Mouse (Mus musculus) midbrain, embryonic 11.5 days (tissue): Measurements from ENCODE around the gene Rmnd5b. TPM values are rescaled to one million over a fixed set of nuclear protein-coding genes. Genes with fewer than 3 reads are reported as not detected.

Experiments used
- ATAC-seq: fragments of 200-750 bp; cut with Nextera tagmentation; 2 replicates; pipeline ENCODE4 v1.8.0; 2017; ENCODE audit warnings: moderate TSS enrichment, moderate library complexity; ENCODE audit not compliant: low FRiP score
- DNase-seq: peaks from one replicate; pipeline ENCODE4 v3.0.0; 2015; ENCODE audit warnings: low spot score; ENCODE audit errors: missing footprints
- H3K27ac ChIP-seq: fragments of 300-500 bp; sonication (generic); 2 replicates; pipeline ENCODE4 v1.5.1; 2014; ENCODE audit warnings: low read depth, low read length
- H3K27me3 ChIP-seq: fragments of 300-500 bp; sonication (generic); 2 replicates; pipeline ENCODE4 v1.6.1; 2014; ENCODE audit warnings: mild to moderate bottlenecking, low read length, moderate library complexity, mixed read lengths; ENCODE audit not compliant: control insufficient read depth, insufficient read depth
- H3K36me3 ChIP-seq: fragments of 300-500 bp; sonication (generic); 2 replicates; pipeline ENCODE4 v1.6.1; 2014; ENCODE audit warnings: mild to moderate bottlenecking, low read length, moderate library complexity, mixed read lengths; ENCODE audit not compliant: control insufficient read depth, insufficient read depth
- H3K4me1 ChIP-seq: fragments of 300-500 bp; sonication (generic); 2 replicates; pipeline ENCODE4 v1.6.1; 2014; ENCODE audit warnings: low read length; ENCODE audit not compliant: control insufficient read depth, insufficient read depth
- H3K4me2 ChIP-seq: fragments of 300-500 bp; sonication (generic); 2 replicates; pipeline ENCODE4 v1.6.1; 2014; ENCODE audit warnings: mild to moderate bottlenecking, moderate library complexity
- H3K4me3 ChIP-seq: fragments of 300-500 bp; sonication (generic); 2 replicates; pipeline ENCODE4 v1.5.1; 2014; ENCODE audit warnings: low read depth, low read length
- H3K9ac ChIP-seq: fragments of 300-500 bp; sonication (generic); 2 replicates; pipeline ENCODE4 v1.6.1; 2014; ENCODE audit warnings: low read length
- H3K9me3 ChIP-seq: fragments of 300-500 bp; sonication (generic); 2 replicates; pipeline ENCODE4 v1.6.1; 2016; ENCODE audit warnings: low read length; ENCODE audit not compliant: control insufficient read depth
- WGBS: fragments of 180-500 bp; shearing (Covaris S2); extraction: QIAGEN DNeasy Blood & Tissue Kit; methylation state at CpG from one replicate; pipeline ENCODE4 v1.1.7; 2014; 5-methylcytosine and 5-hydroxymethylcytosine counted together
- polyA plus RNA-seq: library from polyadenylated mRNA; unstranded; fragments of >200 nt; fragmentation: Nextera tagmentation; extraction: Ambion mirVana; gene quantifications from 2 replicates; pipeline ENCODE4 v1.2.1, GENCODE M21; 2014

Rmnd5b gene
- polyA plus RNA-seq, 1 experiment from 2014 or later: 41.5 TPM

DNA sequence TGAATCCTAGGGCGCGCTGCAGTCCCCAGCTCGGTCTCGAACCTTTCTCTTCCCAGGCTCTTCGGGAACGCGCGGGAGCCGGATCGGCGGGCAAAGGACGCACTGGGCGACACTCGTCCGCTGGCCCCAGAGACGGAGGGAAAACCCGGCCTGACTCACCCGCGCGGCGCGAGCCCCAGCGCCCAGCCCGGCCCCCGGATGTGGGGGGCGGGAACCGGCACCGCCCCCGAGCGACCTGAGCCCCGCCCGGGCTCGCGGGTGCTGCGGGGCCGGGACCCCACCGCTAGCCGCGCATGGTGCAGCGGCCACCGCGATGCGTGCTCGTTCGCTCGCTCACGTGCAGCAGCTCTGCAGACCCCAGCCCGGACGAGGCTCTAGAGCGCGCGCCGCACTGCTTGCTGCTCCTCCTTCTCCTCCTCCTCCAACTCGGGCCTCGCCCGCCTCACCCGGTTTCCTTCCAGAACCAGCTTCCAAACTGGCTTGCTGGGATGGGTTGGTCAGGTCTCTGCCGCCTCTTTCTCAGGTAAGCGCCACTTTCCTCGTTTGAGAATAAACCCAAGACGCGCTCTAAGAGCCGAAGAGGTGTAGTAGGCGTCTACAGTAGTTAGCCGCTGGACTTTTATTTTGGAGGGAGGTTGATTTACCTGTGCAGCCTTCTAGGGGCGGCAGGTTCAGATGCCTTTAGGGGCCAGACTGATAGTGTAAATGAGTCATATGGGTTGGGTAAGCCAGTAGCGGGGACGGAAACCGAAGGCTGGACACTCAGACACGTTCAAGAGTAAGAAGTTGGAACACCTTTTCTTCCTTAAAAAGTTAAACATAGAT is 15.2 kb upstream of the Rmnd5b start, which contains the start of the genes N4bp3 and D930048N14Rik:
N4bp3 (minus strand) TSS at position 152 of the 825 bp plus-strand sequence.
D930048N14Rik (plus strand) TSS at position 264 of the 825 bp plus-strand sequence.
- H3K27me3 ChIP-seq: peaks cover 10% of the 10 kb centered on the region
- no peak within 1 kb of the TSS for H3K27ac ChIP-seq
- peak; percentile 94 for DNase-seq
- H3K9me3 ChIP-seq: no peaks in the 10 kb centered on the region
- H3K4me1 ChIP-seq: peaks cover 34% of the 10 kb centered on the region
- H3K4me2 ChIP-seq: peak within 1 kb of the TSS; percentile 94
- no peaks in the 10 kb centered on the region for H3K36me3 ChIP-seq
- peak within 1 kb of the TSS; percentile 53 for H3K4me3 ChIP-seq
- peak; percentile 66 for ATAC-seq
- 1% methylated on average over 54 of the region's 70 CpGs for WGBS
- H3K9ac ChIP-seq: peak within 1 kb of the TSS; percentile 74

DNA sequence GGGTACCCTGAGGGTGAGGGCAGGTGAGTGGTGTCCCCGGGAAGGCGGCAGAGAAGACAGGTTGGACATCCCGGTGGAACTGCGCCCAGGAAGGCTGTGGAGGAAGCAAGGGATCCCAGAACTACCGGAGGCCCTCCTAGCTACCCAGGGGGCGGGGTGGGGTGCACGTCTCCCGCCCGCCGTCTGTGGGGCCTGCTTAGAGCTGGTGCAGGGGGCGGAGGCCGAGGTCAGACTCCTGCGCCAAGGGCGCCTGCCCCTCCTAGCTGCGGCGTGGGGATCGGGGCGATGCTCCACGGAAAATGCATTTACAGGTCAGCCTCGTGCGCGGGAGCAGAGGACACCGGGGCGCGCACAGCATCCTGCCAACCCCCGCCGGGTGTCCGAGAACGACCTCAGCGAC is 14.6 kb upstream of the Rmnd5b start:
- Histone ChIP-seq H3K36me3 (no peaks in the 10 kb centered on the region), H3K4me3 (peak overlapping the region; percentile 53), H3K9me3 (no peaks in the 10 kb centered on the region), H3K27me3 (peaks cover 10% of the 10 kb centered on the region), H3K4me2 (peak overlapping the region; percentile 94), H3K4me1 (peaks cover 34% of the 10 kb centered on the region), H3K9ac (peak overlapping the region; percentile 74), H3K27ac (no peak overlapping the region)
- WGBS: 1% methylated on average over 29 of the region's 30 CpGs
- peak; percentile 15; the same call in 1 of the 2 replicates for ATAC-seq
- DNase-seq: peak; percentile 90

DNA sequence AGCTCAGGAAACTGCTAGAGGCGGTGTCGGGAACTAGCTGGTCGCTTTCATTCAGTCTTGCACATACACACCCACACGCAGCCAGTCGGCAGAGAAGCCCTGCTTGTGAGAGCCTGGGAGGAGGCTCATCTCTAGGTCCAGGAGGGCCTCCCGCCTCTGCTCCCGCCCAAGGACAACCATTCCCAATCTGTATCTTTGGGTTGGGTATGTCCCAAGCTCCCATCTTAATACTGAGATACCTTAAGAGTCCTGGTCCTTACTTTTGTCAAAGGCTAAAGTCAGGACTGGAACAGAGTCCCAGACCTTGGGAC is 14.1 kb upstream of the Rmnd5b start:
- Histone ChIP-seq H3K4me1 (peaks cover 34% of the 10 kb centered on the region), H3K9me3 (no peaks in the 10 kb centered on the region), H3K4me3 (peak overlapping the region; percentile 53), H3K4me2 (peak overlapping the region; percentile 94), H3K9ac (peak overlapping the region; percentile 74), H3K36me3 (no peaks in the 10 kb centered on the region), H3K27ac (no peak overlapping the region), H3K27me3 (peaks cover 10% of the 10 kb centered on the region)
- no peak for DNase-seq
- WGBS: 2% methylated on average over 7 of the region's 7 CpGs
- no peak for ATAC-seq

DNA sequence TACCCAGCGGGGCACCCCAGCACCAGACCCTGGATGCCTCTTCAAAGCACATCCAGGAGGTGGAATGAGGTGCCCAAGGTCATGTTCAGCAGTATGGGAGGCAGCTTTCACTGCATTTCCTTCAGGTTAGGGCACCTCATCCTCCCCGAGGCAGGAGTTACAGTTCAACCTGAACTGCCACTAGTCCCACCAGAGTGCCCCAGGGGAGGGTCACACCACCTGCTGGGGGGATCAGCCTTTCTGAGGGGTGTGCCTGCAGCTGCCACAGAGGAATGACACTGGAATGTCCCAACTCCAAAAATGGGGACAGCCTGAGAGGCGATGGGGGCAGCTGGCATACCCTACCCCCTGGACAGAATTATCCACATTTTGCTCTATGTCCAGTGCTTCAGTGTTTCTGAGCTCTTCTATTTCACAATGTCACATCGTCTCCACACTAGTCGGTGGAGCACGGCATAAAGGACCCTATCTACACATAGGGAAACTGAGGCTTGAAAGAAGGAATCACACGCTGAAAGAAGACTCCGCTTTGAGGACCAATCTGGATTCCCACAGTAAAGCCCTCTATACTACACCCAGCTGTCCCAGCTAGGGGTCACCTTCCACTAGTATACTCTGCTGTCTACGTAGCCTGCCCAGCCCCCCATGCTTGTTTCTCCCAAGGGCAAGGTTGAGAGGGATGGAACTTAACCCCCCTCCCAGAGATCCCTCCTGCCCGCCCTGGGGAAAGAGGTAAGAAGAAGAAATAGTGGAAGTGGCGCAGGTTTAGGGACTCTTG is 13.6 kb upstream of the Rmnd5b start:
- Histone ChIP-seq H3K4me1 (peaks cover 34% of the 10 kb centered on the region), H3K4me2 (peak overlapping the region; percentile 94), H3K27me3 (peaks cover 10% of the 10 kb centered on the region), H3K9ac (peak overlapping the region; percentile 74), H3K27ac (peak overlapping the region; percentile 35; the same call in 1 of the 2 replicates), H3K9me3 (no peaks in the 10 kb centered on the region), H3K4me3 (peak overlapping the region; percentile 53), H3K36me3 (no peaks in the 10 kb centered on the region)
- DNase-seq (peak; percentile 92), ATAC-seq (peak; percentile 10; the same call in 1 of the 2 replicates)
- WGBS: 14% methylated on average over 11 of the region's 11 CpGs

DNA sequence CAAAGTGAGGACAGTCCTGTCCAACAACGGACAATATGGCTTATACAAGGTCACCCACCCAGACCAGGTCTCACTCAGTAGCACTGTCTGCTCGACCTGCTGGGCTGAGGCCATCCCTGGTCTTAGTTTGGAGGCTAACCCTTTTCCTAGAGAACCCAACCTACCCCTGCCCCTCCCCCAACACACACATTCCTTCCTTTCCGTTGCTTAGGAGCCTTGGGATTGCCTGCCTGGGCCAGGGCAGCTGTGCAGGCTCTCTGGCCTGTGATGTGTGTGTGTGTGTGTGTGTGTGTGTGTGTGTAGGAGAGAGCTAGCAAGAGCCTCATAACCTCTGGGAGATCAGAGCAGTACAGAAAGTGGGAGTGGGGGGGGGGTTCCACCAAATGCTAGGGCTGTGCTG is 12.9 kb upstream of the Rmnd5b start:
- H3K4me2 ChIP-seq: peak overlapping the region; percentile 94
- no peak overlapping the region for H3K4me3 ChIP-seq
- no peaks in the 10 kb centered on the region for H3K9me3 ChIP-seq
- peak overlapping the region; percentile 35; the same call in 1 of the 2 replicates for H3K27ac ChIP-seq
- DNase-seq: peak; percentile 96
- peak; percentile 77 for ATAC-seq
- peak overlapping the region; percentile 74 for H3K9ac ChIP-seq
- 12% methylated on average over 3 of the region's 3 CpGs for WGBS
- no peaks in the 10 kb centered on the region for H3K36me3 ChIP-seq
- H3K4me1 ChIP-seq: peaks cover 34% of the 10 kb centered on the region
- H3K27me3 ChIP-seq: peaks cover 10% of the 10 kb centered on the region

DNA sequence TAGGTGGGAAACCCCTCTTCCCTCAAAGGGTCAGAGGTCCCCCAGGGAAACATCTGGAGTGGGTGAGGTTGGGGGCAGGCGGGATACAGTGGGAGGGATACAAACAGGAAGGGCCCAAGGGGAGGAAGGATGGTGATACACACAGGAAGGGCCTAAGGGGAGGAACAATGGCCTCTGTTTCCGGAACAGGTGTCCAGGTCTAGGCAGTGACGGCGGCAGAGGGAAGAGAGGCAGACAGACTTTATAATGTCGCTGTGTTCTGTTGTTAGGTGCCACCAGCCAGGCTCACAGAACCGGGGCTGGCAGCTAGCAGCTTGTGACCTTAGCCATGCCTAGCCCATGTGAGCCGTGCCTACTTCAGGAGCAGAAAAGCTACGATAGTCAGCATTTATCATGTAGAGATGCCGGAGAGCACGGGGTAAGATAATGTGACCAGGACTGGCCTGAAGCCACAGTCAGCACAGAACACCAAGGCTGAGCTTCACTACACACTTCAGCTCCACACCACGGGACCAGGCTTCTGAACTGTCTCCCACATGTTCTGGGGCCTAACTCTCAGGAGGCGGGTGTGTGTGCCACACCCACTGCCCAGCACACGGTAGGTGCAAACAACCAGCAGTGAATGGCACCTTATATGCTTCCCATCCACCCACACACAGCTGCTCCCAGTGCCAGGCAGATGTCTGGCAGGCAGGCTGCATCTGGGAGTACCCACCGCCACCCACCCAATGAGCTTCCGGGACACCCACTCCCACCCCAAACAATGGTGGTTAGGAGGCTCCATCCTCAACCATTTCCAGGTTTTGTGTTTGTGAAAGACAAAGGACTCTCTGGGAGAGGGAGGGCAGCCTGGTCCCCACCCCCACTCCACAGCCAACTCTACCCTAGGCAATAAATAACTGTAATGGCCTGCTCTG is 11.3 kb upstream of the Rmnd5b start:
- Histone ChIP-seq H3K27me3 (peaks cover 10% of the 10 kb centered on the region), H3K4me2 (no peak overlapping the region), H3K36me3 (no peaks in the 10 kb centered on the region), H3K4me1 (peaks cover 34% of the 10 kb centered on the region), H3K4me3 (no peak overlapping the region), H3K9ac (no peak overlapping the region), H3K27ac (no peak overlapping the region), H3K9me3 (no peaks in the 10 kb centered on the region)
- WGBS: 85% methylated on average over 15 of the region's 15 CpGs
- ATAC-seq (no peak), DNase-seq (no peak)

DNA sequence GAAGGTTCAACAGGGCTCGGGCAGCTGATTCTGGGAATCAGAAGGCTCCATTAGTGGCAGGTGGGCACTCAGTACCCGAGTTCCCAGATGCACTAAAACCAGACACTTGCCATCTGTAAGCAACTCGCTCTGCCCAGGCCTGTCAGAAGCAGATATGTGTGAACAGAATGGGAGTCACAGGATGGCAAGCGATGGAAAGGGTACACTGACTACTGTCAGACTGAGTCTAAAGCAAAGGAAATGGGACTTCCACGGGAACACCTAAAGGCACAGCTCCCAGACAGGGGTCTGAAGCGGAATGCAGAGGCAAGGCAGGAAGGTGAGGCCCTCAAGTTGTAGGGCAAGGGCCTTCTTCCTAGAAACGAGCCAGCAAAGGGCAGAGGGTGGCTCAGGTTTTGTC is 10.5 kb upstream of the Rmnd5b start:
- no peaks in the 10 kb centered on the region for H3K36me3 ChIP-seq
- H3K4me2 ChIP-seq: no peak overlapping the region
- DNase-seq (no peak), ATAC-seq (no peak)
- H3K27me3 ChIP-seq: peaks cover 10% of the 10 kb centered on the region
- no peaks in the 10 kb centered on the region for H3K9me3 ChIP-seq
- 87% methylated on average over 7 of the region's 7 CpGs for WGBS
- H3K9ac ChIP-seq: no peak overlapping the region
- H3K4me1 ChIP-seq: peaks cover 34% of the 10 kb centered on the region
- H3K27ac ChIP-seq: no peak overlapping the region
- H3K4me3 ChIP-seq: no peak overlapping the region

DNA sequence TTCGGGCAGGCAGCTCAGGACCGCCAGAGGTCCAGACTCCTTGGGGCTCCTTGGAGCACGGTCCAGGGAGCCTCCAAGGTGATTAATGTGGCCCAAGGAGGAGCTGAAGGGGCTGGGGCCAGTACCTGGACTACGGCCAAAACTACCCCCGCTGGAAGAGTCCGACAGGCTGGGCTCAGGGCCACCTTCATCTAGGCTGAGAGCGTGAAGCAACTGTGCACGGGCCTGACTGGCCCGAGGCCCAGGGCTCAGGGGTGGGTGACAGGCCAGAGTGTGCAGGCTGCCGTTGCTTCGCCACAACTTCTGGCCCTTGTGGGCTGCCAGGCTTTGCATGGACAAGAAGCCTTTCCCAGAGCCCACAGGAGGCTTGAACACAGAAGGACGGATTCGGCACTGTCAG is 9.6 kb upstream of the Rmnd5b start:
- H3K36me3 ChIP-seq: no peaks in the 10 kb centered on the region
- peaks cover 28% of the 10 kb centered on the region for H3K4me1 ChIP-seq
- WGBS: 94% methylated on average over 13 of the region's 13 CpGs
- no peak overlapping the region for H3K4me3 ChIP-seq
- DNase-seq: no peak
- H3K27me3 ChIP-seq: peaks cover 6% of the 10 kb centered on the region
- H3K4me2 ChIP-seq: no peak overlapping the region
- H3K9me3 ChIP-seq: no peaks in the 10 kb centered on the region
- ATAC-seq: no peak
- H3K27ac ChIP-seq: no peak overlapping the region
- no peak overlapping the region for H3K9ac ChIP-seq
